Mouse (Mus musculus): ENCODE data around the gene Mrpl48.

Mrpl48 gene

GRCm38 (mm10) chr7:100497402-100497801, 110.7 kb downstream of the Mrpl48 start:
- no peak for TF ChIP-seq GATA4 (IDR thresholded peaks at IDR 0.05; ENCODE audit: insufficient replicate concordance, low read length)

- TF ChIP-seq GATA4 (IDR thresholded peaks at IDR 0.05; ENCODE audit: insufficient replicate concordance, low read length), result no peak
Observed at GRCm38 (mm10) chr7:100496791-100497190, 111.3 kb downstream of the Mrpl48 start.

- TF ChIP-seq GATA4 (IDR thresholded peaks at IDR 0.05; ENCODE audit: insufficient replicate concordance, low read length), result no peak
Observed at GRCm38 (mm10) chr7:100496371-100496770, 111.7 kb downstream of the Mrpl48 start.

All from liver, adult (tissue).